Mouse (Mus musculus): Measurements from ENCODE around the gene Rab3ip.

Rab3ip gene

GRCm38 (mm10) chr10:116957867-116958551 lies 7.4 kb upstream of the Rab3ip start:
- no peak for DNase-seq

GRCm38 (mm10) chr10:116956483-116957158 lies 6.1 kb upstream of the Rab3ip start:
- no peak for DNase-seq

DNA sequence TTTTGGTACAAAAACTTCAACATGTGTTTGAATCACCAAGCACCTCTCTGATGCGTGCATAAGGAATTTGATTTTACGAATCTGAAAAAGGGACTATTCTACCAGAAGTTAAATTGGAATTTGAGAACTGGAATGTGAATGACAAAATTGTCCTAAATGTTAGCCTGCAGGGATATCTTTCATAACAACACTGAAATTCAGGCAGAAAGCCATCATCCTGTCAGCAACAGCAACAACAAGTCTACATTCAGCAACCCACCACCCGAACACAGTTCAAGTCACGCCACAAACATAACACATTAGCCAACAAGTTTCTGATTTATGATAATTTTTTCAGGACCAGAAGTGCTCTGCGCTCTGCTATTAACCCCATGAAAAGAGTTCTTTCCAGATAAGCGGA lies 4.6 kb upstream of the Rab3ip start:
- DNase-seq = no peak

GRCm38 (mm10) chr10:116950886-116951285 lies 317 bp upstream of the Rab3ip start:
- DNase-seq = no peak

GRCm38 (mm10) chr10:116949111-116950008 lies 1.2 kb downstream of the Rab3ip start:
- DNase-seq = no peak

DNA sequence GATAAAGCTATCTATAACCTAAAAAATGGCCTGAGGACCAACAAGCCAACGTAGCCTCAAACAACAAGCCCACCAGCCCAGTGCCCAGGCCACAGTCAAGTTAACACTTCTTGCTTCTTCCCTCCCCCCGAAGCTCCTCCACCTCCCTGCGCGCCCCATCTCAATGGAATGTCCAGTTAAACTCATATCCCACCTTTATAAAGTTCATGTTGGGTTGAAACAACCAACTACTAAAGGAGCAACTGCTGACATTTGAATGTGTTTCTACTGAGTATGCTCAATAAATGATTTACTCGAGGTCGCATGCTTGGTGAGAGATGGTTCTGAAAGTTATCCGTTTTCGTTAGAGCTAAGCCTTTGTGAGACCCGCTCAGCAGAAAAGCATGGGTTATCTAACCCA lies 2.2 kb downstream of the Rab3ip start:
- no peak for DNase-seq

GRCm38 (mm10) chr10:116944940-116945339 lies 5.6 kb downstream of the Rab3ip start:
- no peak for DNase-seq

GRCm38 (mm10) chr10:116944144-116944543 lies 6.4 kb downstream of the Rab3ip start:
- no peak for DNase-seq

DNA sequence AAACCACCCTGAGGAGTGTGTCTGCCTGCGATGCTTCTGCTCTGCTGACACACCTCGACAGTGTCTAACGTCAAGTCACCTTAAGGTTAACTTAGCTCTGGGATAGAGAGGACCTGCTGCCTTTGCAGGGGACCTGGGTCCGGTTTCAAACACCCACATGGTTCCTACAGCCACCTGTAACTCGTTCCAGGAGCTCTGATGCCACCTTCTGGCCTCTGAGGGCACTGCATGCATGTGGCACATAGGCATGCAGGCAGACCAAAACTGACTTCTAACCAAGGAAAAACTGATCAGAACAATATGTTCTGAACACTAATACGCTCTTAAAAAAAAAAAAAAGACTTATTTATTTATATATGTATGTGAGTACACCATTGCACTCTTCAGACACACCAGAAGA lies 7.5 kb downstream of the Rab3ip start:
- peak; percentile 60 for DNase-seq

- DNase-seq = no peak
Observed at GRCm38 (mm10) chr10:116935028-116935427, 15.5 kb downstream of the Rab3ip start.

- DNase-seq = no peak
Observed at GRCm38 (mm10) chr10:116933794-116934193, 16.8 kb downstream of the Rab3ip start.

GRCm38 (mm10) chr10:116932418-116932817 lies 18.2 kb downstream of the Rab3ip start:
- DNase-seq = no peak

- no peak for DNase-seq
Observed at GRCm38 (mm10) chr10:116931497-116932179, 18.9 kb downstream of the Rab3ip start.

DNA sequence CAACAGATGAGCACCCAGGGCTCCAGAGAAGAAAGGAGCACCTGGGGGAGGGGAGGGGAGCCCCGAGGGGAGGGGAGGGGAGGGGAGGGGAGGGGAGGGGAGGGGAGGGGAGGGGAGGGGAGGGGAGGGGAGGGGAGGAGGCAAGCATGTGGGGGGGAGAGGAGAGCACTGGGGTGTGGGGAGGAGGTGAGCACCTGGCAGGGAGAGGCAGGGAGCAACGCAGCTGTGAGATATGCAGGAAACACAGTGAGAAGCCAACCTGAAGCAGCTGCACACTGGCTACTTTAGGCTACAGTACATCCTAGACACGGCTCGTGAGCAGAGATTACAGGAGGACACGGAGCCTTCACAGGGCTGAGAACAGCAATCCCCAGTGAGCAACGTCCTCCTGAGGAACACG lies 19.6 kb downstream of the Rab3ip start:
- DNase-seq = no peak

DNA sequence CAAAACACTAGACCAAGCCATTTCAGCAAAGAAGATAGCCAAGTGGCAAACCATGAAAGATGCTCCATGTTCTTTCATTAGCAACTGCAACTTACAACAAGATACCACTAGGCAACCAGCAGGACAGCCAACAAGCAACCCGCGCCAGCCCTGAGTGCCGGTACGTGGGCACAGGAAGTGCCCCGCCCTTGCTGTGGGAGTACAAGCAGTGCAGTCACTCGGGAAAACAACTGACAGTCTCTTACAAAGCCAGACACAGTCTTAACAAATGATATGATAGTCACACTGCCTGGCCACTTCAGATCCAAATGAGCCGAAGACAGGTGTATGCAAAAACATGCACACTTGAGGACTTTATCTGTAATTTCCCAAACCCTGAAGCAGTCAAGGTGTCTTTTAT lies 20.1 kb downstream of the Rab3ip start:
- DNase-seq = no peak

- no peak for DNase-seq
Observed at GRCm38 (mm10) chr10:116928826-116929225, 21.7 kb downstream of the Rab3ip start.

DNA sequence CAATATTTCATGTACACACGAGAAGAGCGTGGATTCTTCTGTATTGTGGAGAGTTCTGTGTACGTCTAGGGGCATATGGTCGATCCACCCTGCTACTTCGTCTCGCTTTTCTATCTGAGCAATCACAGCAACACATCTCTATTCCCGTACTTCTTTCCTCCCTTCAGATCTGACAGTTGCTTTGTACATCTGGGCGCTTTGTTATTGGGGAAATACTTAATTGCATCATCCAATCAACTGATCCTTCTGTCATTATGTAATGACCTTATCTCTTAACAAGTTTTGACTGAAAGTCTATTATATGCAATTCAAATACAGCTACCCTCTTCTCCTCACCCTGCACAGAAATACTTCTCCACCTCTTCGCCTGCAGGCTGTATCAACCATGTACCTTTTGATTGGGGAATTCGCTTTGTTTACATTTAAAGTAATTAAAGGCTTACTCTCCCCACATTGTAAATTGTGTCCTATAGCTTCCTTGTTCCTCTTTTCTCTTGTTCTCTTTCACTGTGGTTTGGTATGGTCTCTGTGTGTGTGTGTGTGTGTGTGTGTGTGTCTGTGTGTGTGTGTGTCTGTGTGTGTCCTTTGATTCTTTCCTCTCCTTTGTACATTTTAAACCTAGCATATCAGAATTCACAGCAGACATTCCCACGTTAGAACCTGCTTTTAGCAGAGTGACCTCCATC lies 24.0 kb downstream of the Rab3ip start:
- DNase-seq = no peak

DNA sequence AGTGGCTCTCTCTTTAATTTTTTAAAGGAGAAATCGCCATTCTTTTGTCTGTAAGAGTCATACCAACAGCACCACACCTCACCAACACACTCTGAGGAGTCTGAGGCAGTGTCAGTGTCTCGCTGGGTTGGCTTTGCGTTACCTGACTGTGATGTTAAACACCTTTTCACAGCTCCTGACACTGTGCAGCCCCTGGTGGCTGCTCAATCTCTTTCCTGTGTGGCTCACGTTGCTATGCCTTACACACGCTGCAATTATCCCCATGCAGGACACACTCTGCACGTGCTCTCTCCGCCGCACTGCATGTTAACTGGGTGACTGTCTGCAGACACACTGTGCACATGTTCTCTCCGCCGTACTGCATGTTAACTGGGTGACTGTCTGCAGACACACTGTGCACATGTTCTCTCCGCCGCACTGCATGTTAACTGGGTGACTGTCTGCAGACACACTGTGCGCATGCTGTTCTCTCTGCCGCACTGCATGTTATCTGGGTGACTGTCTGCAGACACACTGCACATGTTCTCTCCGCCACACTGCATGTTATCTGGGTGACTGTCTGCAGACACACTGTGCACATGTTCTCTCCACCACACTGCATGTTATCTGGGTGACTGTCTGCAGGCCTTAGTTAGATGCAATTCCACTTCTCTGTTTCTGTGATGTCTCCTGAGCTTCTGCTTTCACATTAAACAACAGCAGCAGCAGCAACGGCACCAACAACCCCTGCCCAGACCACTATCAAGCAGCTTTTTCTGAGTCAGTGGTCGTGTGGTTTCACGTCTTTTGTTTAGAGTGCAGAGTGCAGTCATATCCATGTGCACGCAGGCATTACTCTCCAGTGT lies 26.7 kb downstream of the Rab3ip start:
- DNase-seq = no peak

- no peak for DNase-seq
Observed at GRCm38 (mm10) chr10:116922161-116922560, 28.4 kb downstream of the Rab3ip start.

GRCm38 (mm10) chr10:116921416-116921815 lies 29.2 kb downstream of the Rab3ip start:
- DNase-seq = no peak

DNA sequence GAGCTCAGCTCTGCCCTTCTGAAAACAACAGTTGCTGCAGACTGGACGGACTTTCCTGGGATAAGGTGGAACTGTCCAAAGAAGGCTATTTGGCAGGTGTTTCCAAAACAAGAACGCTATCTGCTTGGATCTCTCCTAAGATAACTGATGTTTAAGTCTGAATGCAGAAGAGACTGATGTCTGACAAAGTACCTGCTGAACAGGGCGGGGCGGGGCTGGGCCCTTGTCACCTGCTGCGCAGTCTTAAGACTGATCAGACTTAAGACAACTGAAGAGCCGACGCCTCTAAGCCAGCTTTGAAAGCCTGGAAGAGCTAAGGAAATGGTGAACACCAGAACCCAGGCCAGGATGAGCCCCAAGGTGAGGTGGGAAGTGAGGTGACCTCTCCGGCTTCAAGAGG lies 29.9 kb downstream of the Rab3ip start:
- no peak for DNase-seq

Data from liver (tissue).